Mouse (Mus musculus) lung, postnatal 0 days (tissue): ENCODE data around the gene Cxadr.

ENCODE experiments used
- CTCF ChIP-seq: IDR thresholded peaks from 2 replicates; pipeline ENCODE4 v1.5.1; 2016; ENCODE audit warnings: antibody characterized with exemption, mild to moderate bottlenecking
- EP300 ChIP-seq: IDR thresholded peaks from 2 replicates; pipeline ENCODE4 v1.6.1; 2016; ENCODE audit warnings: antibody characterized with exemption, mild to moderate bottlenecking, control low read depth

DNA sequence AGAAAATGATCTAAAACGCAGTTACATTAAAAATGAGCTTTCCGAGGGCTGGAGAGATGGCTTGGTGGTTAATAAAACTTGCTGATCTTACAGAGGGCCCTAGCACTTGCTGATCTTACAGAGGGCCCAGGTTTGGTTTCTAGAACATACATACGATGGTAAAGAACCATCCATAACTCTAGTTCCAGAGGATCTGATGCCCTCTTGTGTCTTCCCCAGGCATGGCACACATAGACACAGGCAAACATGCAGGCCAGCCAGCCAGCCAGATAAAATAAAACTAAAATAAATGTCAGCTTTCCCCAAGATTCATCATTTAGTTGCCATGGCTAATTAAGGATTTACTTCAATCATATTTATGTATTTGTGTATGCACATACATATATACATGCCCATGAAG, 56.5 kb downstream of the Cxadr start:
- TF ChIP-seq CTCF (peak; percentile 59), EP300 (no peak)
